Mouse (Mus musculus) hindlimb bud, embryonic 11.5 days (tissue): ENCODE results near the gene Mid1.

Source experiments
- DNase-seq: peaks from one replicate; pipeline ENCODE4 v3.0.0-alpha.2; 2012; ENCODE audit warnings: low read depth, low spot score; ENCODE audit errors: extremely low spot score

The Mid1 gene

GRCm38 (mm10) chrX:169811783-169812182 is 126.8 kb downstream of the Mid1 start:
- DNase-seq = no peak

- DNase-seq = no peak
Observed at GRCm38 (mm10) chrX:169813673-169814072, 128.7 kb downstream of the Mid1 start.

- no peak for DNase-seq
Observed at GRCm38 (mm10) chrX:169826947-169827346, 141.9 kb downstream of the Mid1 start.

DNA sequence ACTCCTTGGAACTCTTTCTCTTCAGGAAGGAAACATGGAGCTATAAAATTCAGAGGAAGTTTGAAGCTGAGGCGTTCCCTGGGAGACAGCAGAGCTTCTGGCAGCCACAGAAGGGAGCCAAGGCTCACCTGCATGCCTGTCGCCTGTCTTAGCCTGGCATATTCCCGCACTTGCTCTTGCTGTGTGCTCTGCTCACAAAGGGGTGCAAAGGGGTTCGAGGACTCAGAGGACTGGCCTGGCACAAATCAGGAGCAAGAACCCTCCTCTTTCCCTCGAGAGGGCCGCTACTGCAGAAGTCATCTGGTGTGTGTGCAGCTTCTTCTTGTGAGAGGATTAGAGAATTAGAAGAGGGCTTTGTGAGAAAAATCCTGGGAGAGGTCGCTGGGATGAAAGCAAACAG is 142.7 kb downstream of the Mid1 start:
- DNase-seq = no peak

- DNase-seq = no peak
Observed at GRCm38 (mm10) chrX:169828136-169828535, 143.1 kb downstream of the Mid1 start.

DNA sequence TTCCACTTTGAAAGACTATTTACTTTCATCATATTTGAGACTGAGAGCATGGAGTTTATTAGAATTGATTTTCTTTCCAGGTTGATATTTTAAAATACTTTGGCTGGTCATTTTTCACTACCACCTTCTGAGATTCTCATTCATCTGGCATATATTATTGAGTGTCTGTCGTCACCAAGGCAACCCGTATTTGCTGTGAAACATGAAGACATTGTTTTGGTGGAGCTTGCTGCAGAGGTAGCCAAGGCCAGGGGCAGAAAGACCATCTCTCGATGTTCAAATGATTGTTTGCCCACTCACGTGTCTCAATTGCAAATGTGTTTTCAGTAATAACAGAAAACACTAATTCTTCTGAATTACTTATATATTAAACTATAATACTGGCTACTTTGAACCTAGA is 145.1 kb downstream of the Mid1 start:
- no peak for DNase-seq

DNA sequence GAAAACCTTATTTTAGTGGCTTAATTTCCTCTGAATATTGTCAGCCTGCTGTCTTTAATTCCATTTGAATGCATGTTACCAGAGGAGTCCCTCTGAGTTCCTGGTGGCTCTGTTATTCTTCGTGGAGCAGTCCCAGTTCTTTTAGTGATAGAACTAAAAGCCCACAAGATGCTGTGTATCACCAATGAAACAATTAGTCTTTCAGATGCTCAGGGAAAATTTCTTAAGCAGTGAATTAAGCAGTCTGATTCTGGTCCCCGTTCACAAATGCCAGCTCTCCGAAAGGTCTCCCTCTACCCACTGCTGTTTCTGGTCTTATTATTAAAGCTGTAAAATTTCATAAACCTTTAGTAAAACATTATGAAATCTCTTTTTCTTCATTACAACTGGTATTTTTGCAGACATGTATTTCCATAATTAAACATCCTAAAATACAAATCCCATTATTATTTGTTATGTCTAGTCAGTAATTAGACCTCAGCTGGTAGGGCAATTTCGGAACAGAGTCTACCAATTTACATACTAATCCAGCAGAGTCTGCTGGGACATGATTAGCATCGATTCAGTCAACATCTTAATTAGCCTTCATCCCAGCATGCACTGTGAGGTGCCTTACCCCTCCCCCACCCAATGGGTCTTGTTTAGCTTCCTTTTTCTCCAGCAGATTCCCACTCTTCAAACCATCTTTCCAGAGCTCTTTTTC is 153.1 kb downstream of the Mid1 start:
- DNase-seq = no peak

- DNase-seq = no peak
Observed at GRCm38 (mm10) chrX:169838650-169838971, 153.6 kb downstream of the Mid1 start.

GRCm38 (mm10) chrX:169843267-169843666 is 158.3 kb downstream of the Mid1 start:
- no peak for DNase-seq

DNA sequence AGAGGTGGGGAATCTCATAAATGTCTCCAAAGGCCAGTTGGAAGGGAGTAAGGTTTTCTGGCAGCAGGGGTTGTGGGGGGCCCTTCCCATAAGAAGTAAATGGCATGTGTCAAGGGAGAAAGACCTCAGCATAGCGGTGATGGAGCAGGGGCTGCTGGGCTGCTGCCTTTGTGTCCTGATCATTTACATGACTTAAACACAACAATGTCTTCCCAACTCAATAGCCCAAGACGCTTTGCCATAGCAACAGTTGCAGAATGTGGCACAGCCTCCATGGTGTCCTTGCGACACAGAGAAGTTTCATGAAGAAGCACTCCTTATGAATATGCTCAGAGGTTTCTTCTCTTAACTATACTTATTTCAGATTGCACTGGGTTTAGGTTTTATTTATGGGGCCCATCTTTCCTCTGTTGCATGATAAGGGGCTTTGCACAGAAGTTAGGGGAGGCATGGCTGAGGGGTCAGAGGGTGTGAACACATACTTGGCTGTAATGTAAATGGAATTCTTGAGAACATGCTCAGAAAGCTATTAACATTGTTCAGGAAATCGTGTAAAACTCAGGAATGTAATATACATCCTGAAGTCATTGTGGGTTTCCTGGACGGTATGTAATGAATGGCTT is 159.3 kb downstream of the Mid1 start:
- no peak for DNase-seq

DNA sequence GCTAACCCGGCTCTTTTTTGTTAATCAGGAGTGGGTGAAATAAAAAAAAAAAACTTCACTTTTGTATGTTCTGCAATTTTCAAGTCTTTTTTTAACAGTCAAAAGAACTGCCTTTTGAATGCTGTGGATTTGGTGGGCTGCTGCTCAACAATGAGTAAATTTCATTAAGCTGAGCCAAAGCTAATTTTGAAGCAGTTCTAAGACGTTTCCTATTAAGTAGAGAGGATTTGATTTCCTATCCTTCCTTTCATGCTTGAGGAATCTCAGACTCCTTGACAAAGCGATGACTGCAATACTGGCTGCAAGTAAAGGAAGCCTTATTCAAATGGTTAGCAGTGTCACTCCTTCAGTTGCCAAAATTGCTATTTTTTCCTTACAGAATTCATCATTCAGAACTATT is 161.2 kb downstream of the Mid1 start:
- no peak for DNase-seq

DNA sequence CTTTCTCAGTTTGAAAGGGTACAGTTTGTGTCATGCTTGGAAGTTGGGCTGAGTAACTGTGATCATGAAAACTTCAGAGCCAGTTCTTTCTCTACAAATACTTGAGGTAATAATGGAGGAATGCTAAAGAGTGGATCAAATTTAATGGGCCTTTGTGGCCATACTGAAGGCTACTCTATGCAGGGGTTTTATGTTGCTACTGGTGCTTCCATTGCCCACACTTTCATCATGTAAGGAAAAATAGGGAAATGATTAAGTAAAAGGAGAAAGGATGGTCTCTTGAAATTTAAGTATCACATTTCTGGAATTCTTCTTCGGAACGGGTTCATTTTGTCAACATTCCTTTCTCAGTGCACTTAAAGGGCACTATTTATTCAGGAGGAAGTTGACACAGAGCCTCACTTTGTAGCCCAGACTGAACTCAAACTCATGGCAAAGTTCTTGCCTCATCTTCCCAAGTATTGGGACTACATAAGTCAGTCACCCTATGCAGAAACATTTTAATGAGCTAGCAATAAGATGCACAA is 176.3 kb downstream of the Mid1 start:
- DNase-seq = no peak

DNA sequence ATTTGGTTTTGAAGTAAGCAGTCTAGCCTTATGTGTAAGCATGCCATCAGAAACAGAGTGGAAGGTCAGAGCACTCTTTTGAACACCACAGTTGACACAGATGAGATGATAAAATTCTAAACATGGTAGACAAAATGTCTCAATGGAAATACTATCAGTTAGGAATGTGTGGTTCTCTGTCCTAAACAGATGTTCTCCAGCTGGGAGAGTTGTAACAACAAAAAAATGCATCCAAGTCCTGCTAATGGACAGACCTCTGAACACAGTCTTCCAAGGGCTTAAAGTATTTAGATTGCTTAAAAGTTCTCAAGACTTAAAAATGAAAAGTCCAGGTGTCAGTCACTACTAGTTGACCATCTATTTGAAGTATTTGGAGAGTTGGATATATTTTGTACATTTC is 177.4 kb downstream of the Mid1 start:
- no peak for DNase-seq

GRCm38 (mm10) chrX:169862848-169863247 is 177.8 kb downstream of the Mid1 start:
- no peak for DNase-seq

- no peak for DNase-seq
Observed at GRCm38 (mm10) chrX:169863841-169864240, 178.8 kb downstream of the Mid1 start.

GRCm38 (mm10) chrX:169868223-169868622 is 183.2 kb downstream of the Mid1 start:
- DNase-seq = no peak

DNA sequence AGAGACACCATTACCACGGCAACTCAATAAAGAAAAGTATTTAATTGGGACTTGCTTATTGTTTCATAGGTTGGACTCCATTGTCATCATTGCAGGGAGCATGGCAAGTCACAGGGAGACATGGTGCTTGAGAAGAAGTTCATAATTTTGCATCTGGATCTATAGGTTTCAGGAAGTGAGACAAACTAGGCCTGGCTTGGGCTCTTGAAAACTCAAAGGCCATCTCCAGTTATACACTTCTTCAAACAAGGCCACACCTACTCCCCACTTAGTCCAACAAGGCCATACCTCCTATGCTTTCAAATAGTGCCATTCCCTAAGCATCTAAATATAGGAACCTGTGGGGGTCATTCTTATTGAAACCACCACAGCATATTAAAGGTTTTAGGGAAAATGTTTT is 189.5 kb downstream of the Mid1 start:
- no peak for DNase-seq

DNA sequence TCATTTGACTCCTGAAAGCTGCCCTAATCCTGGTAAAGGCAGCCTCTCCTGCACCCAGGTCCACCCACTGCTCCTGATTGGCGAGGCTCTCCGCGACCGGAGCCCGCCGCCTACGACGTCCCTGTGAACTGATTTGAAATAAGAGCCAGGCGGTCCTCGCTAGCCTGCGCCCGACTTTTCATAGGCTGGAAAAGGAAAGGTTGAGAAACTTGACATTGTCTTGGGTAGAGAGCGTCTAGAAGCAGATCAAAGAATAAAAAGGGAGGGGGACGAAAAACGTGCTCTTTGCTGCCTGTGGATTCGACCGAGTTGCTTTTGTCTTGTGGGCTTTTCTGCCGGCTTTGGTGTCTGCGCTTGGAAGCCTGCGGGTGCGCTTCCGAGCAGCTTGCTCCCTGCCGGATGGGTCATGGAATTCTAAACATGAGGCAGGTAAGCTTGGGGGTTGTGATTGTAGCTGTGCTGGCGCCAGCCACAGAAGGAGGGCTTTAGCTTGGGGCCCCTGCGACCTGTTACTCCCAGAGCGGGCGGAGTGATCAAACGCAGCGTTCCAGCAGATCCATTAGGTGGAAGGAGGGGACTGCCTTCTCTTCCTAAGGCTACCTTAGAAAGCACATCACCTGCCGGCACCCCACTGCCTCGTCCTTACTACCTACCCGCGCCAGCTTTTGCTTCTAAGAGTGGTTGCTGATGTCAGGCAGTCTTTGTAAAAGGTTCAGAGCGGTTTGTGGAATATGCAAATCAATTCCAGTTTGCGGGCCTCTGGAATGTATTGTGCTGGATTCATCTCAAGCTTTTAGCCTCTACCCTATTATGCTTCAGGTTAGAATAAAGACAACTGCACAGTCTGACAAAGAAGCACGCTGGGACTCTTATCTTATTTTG is 194.7 kb downstream of the Mid1 start:
- DNase-seq = no peak

- no peak for DNase-seq
Observed at GRCm38 (mm10) chrX:169880363-169880711, 195.3 kb downstream of the Mid1 start.

DNA sequence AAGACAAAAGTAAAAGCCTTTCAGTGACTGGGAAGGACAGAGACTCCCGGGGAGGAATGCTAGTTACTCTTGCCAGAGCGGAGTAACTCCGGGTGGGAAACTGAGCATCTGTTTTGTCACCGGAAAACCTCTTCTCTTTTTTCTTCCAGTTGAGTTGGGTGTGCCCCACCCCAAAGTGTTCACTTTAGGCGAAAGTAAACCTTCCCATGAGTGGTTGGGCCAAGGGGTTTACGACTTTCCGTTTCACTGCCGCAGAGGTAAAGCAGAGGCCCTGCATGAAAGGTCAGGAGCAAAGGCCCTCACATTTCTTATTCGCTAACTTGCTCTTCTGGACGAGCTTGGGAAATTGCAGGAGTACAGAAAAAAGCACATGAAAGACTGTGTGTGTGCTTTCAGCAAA is 195.8 kb downstream of the Mid1 start:
- DNase-seq = no peak

DNA sequence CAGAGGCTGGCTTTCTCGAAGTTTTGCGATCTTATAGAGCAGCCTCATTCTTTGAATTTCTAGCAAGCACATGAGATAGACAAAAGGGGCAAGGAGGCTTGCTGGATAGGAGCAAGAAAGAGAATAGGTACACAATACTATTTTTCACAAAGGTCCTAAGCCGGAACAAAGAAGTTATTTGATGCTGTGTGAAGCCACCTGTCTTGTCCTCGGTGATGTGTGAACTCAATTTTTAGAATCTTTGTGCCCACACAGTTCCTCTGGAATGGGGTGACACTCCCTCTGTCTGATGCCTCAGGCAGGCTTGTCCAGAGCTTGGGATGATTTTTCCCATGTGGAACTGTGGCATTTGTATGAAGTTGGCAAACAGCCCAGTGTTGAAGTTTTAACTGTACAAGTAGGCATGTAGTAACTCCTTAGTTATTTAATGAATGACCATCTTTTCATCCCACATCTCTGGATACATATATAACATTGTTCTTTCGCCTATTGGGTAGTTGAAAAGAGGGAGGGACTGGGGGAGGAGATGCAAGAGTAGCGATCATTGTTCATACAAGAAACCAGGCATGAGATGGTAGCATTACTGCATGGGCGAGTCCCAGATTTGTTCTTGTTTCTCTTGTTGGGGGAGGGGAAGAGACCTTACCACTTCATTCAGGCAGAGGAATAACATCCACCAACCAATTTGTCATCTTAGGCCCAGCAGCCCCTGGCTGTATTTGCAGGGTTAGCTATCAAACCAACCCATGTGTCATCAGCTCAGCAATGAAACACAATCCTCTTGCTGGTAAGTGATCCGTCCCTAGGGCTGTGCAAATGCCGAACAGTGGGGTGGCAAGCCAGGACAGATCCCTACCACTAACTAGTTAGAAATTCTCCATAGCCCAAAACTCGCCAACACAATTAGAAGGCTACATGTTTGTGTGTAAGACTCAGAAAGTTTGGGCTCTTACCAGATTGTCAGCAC is 196.5 kb downstream of the Mid1 start:
- no peak for DNase-seq
